In the genomic region with DNA sequence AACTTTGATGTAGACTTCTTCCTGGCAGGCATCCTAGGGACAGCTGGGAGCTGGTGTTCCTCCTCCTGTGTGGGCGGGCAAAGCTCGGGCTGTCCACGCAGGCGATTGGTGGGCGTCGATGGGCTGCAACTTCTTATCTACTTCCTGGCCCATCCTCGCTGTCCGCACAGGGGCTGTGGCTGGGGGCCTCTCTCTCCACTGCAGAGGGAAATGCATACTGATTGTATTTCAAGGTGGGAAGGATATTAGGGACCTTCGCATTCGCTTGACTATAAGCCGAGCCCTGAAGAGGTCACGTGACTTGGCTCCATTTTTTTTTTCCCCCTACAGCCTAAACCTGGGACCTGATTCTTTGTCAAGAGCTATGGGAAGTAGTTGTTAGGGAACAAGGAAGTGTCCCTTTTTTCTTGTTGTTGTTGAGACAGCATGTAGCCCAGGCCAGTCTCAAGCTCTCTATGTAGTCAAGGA, we compare ENCODE assay signal across 8 mouse cellular contexts.
A peak's percentile ranks its signal among the peaks of the same experiment; 100 is the strongest.
DNase-seq lines count a peak whose midpoint lies in the region; ATAC-seq and TF ChIP-seq lines count a peak whose summit lies in the region.

No protein-coding gene starts in this region.

- no peak overlapping the region for H3K9ac ChIP-seq in liver, embryonic 15.5 days

- ATAC-seq in liver, embryonic 15.5 days (ENCODE audit: insufficient read depth): peak; percentile 58; the same call in 1 of the 2 replicates

- H3K4me2 ChIP-seq in liver, embryonic 15.5 days: peak overlapping the region; percentile 45

- H3K36me3 ChIP-seq in E14TG2a.4 (ENCODE audit: insufficient read depth, low read length): no peaks in the 10 kb centered on the region
- H3K36me3 ChIP-seq in liver, embryonic 15.5 days (replicated peaks): no peaks in the 10 kb centered on the region

- TF ChIP-seq CTCF in E14TG2a.4 (conservative IDR thresholded peaks at IDR 0.05; ENCODE audit: low read length): no peak

- no peaks in the 10 kb centered on the region for H3K9me3 ChIP-seq in E14TG2a.4 (ENCODE audit: low read length)
- no peaks in the 10 kb centered on the region for H3K9me3 ChIP-seq in liver, embryonic 15.5 days (replicated peaks)

- peaks cover 69% of the 10 kb centered on the region for H3K4me1 ChIP-seq in E14TG2a.4 (replicated peaks; ENCODE audit: low read depth, low read length)
- peaks cover 24% of the 10 kb centered on the region for H3K4me1 ChIP-seq in liver, embryonic 15.5 days (replicated peaks)

- H3K27ac ChIP-seq in liver, embryonic 15.5 days (replicated peaks): 0 out of 2 replicates have a peak overlapping the region, but pooled peaks have one; percentile 29

- DNase-seq in ZHBTc4 (ENCODE audit: low read depth, low spot score): peak; percentile 87
- peak; percentile 50 to 84 for DNase-seq in gastrocnemius, postnatal 4 days (ENCODE audit: low spot score in 2 of 2)
- DNase-seq in kidney, adult 8-10 months: peak; percentile 64 to 65
- peak; percentile 54 for DNase-seq in right cerebral cortex, postnatal 14 days
- no peak for DNase-seq in neural tube, embryonic 10.5 days (ENCODE audit: extremely low spot score, low spot score)
- DNase-seq in T-cell, adult 2 months (ENCODE audit: low spot score): no peak

- WGBS in liver, embryonic 15.5 days (ENCODE audit: insufficient replicate concordance): 5% methylated on average over 12 of the region's 12 CpGs

- peak overlapping the region; percentile 73 for H3K4me3 ChIP-seq in E14TG2a.4 (replicated peaks; ENCODE audit: low read length)
- peak overlapping the region; percentile 28 for H3K4me3 ChIP-seq in liver, embryonic 15.5 days (replicated peaks)

- no peaks in the 10 kb centered on the region for H3K27me3 ChIP-seq in E14TG2a.4 (ENCODE audit: insufficient read depth, low read length)
- no peaks in the 10 kb centered on the region for H3K27me3 ChIP-seq in liver, embryonic 15.5 days

Comparison
In these comparisons a context has a peak if more than half of its experiments do, and no peak if none do; other contexts are left out.
1. DNase-seq: peak in ZHBTc4 (single experiment), gastrocnemius, postnatal 4 days (2 of 2), kidney, adult 8-10 months (2 of 2) and right cerebral cortex, postnatal 14 days (single experiment); none in neural tube, embryonic 10.5 days (single experiment) and T-cell, adult 2 months (single experiment).